Mouse (Mus musculus) heart, adult 2 months (tissue): ENCODE data around the gene Gpn2. TPM values are rescaled to one million over a fixed set of nuclear protein-coding genes. Genes with fewer than 3 reads are reported as not detected.

Source experiments
- DNase-seq, 2 experiments: peaks; one replicate each; pipeline ENCODE4 v3.0.0; 2021
- H3K27ac ChIP-seq: fragments of 200-600 bp; 2 replicates; pipeline ENCODE4 v1.8.1; 2022
- H3K27me3 ChIP-seq: fragments of 200-500 bp; 2 replicates; pipeline ENCODE4 v1.6.1; 2012; ENCODE audit warnings: mild to moderate bottlenecking, low read length, inconsistent platforms, mixed read lengths; ENCODE audit not compliant: control insufficient read depth, insufficient read depth
- H3K36me3 ChIP-seq: fragments of 200-500 bp; 2 replicates; pipeline ENCODE4 v1.6.1; 2012; ENCODE audit warnings: low read length, inconsistent platforms; ENCODE audit not compliant: control insufficient read depth, insufficient read depth
- H3K4me1 ChIP-seq: fragments of 200-500 bp; 2 replicates; pipeline ENCODE4 v1.6.1; 2011; ENCODE audit warnings: low read length; ENCODE audit not compliant: control insufficient read depth, insufficient read depth
- H3K4me3 ChIP-seq: fragments of 200-600 bp; 2 replicates; pipeline ENCODE4 v1.8.1; 2022
- H3K79me2 ChIP-seq: fragments of 200-500 bp; replicated peaks from 2 replicates; pipeline ENCODE4 v1.6.1; 2012; ENCODE audit warnings: mild to moderate bottlenecking, inconsistent platforms, low read length, moderate library complexity, mixed read lengths; ENCODE audit not compliant: control insufficient read depth, insufficient read depth
- H3K9ac ChIP-seq: fragments of 200-500 bp; 2 replicates; pipeline ENCODE4 v1.6.1; 2012; ENCODE audit warnings: low read depth, mild to moderate bottlenecking, control low read depth, inconsistent platforms, low read length, mixed read lengths
- CTCF ChIP-seq: fragments of 200-600 bp; IDR thresholded peaks from 2 replicates; pipeline ENCODE4 v1.8.1; 2022; ENCODE audit warnings: antibody characterized with exemption, mild to moderate bottlenecking, moderate library complexity
- EP300 ChIP-seq: fragments of 200-500 bp; IDR thresholded peaks from 2 replicates; pipeline ENCODE4 v1.6.1; 2011; ENCODE audit warnings: low read depth, low read length, control low read depth; ENCODE audit not compliant: insufficient read depth
- POLR2A ChIP-seq: fragments of 200-500 bp; IDR thresholded peaks from 2 replicates; pipeline ENCODE4 v1.6.1; 2011; ENCODE audit warnings: mild to moderate bottlenecking, low read depth, low read length, control low read depth; ENCODE audit not compliant: insufficient read depth
- WGBS: fragments of 180-500 bp; shearing (Covaris S2); methylation state at CpG from one replicate; pipeline ENCODE4 v1.1.7; 2018; 5-methylcytosine and 5-hydroxymethylcytosine counted together
- intact Hi-C: fragments of 180-260 bp; cut with DNase I; formaldehyde crosslinking; loops from one replicate; pipeline ENCODE4 v1.15.1; 2025
- polyA plus RNA-seq: library from polyadenylated mRNA; depleted of rRNA; stranded (reverse); fragments of >200 nt; gene quantifications from 2 replicates; pipeline ENCODE4 v1.2.3, GENCODE M21; 2012
- total RNA-seq, 2 experiments: library from RNA; stranded (reverse); gene quantifications; 2 replicates each; pipeline ENCODE4 v1.2.3; 2021

Gene Gpn2
- total and polyA plus RNA-seq, 3 experiments, result 6.8 to 12.1 (median 7.3) TPM

- 0 out of 2 replicates have a peak, but pooled peaks cover 1% of the 10 kb centered on the region for H3K4me1 ChIP-seq
- H3K4me3 ChIP-seq, result no peak overlapping the region
- no peak for DNase-seq
- no peak overlapping the region for H3K9ac ChIP-seq
- H3K36me3 ChIP-seq, result no peaks in the 10 kb centered on the region
- WGBS, result 53% methylated on average over 4 of the region's 4 CpGs
- H3K27me3 ChIP-seq, result no peaks in the 10 kb centered on the region
- H3K27ac ChIP-seq, result no peak overlapping the region
- intact Hi-C loops, result loop anchor here (5.0 kb wide), 1 partner anchor 34 kb away; no protein-coding TSS in a partner anchor
- no peaks in the 10 kb centered on the region for H3K79me2 ChIP-seq
- no peak for TF ChIP-seq POLR2A
- no peak for TF ChIP-seq EP300
- TF ChIP-seq CTCF, result no peak
These were observed 14.5 kb downstream of the Gpn2 start for GRCm38 (mm10) chr4:133598616-133599015.

DNA sequence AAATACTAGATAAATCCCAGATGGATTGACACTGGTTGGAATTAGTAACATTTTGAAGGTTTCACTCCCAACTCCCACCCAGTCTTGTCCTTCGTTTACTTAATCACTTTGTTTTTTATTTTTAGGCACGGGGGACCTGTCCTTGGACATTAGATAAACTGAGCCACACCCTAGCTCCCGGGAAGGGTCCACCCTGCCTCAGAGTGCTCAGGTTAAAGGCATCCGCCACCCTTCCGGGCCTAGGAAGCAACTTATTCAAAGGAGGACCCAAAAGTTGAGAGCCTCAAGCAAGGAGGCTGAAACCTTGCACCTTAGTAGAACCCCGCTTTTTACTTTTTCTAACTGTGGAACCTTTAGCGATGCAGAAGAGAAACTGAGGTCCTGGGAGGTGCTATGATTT lies 15.0 kb downstream of the Gpn2 start:
- Histone ChIP-seq H3K79me2 (no peaks in the 10 kb centered on the region), H3K27ac (peak overlapping the region; percentile 60), H3K4me1 (0 out of 2 replicates have a peak, but pooled peaks cover 1% of the 10 kb centered on the region), H3K36me3 (no peaks in the 10 kb centered on the region), H3K4me3 (peak overlapping the region; percentile 69), H3K9ac (peak overlapping the region; percentile 61), H3K27me3 (no peaks in the 10 kb centered on the region)
- DNase-seq, result no peak
- no peak for TF ChIP-seq CTCF
- no peak for TF ChIP-seq POLR2A
- no peak for TF ChIP-seq EP300
- intact Hi-C loops, result loop anchor here (5.0 kb wide), 1 partner anchor 33 kb away; no protein-coding TSS in a partner anchor
- WGBS, result 18% methylated on average over 7 of the region's 7 CpGs

GRCm38 (mm10) chr4:133599571-133600073 lies 15.5 kb downstream of the Gpn2 start:
- Histone ChIP-seq H3K27ac (peak overlapping the region; percentile 60), H3K9ac (peak overlapping the region; percentile 61), H3K27me3 (no peaks in the 10 kb centered on the region), H3K4me3 (peak overlapping the region; percentile 69), H3K36me3 (no peaks in the 10 kb centered on the region), H3K79me2 (no peaks in the 10 kb centered on the region), H3K4me1 (0 out of 2 replicates have a peak, but pooled peaks cover 1% of the 10 kb centered on the region)
- intact Hi-C loops, result loop anchor here (5.0 kb wide), 1 partner anchor 33 kb away; no protein-coding TSS in a partner anchor
- DNase-seq, result peak; percentile 91 to 95
- TF ChIP-seq EP300 (no peak), CTCF (peak; percentile 18; the same call in 1 of the 2 replicates)
- WGBS, result under 1% methylated on average over 50 of the region's 50 CpGs

DNA sequence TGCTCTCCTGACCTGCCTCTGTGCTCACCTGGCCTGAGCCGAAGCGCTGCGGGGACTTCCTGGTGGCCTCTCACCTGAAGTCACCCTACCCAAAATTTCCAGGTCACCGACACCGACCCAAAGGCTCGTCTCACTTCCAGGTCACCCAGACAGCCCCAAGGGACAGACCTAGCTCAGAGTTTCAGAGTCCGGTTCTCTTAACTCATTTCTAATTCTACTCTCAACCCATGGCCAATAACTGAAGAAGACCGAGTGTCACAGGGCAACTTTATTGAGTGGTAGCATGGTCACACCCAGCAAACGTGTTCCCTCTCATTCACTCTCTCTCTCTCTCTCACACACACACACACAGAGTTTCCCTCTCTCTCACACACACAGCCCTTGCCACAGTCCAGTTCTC lies 16.1 kb downstream of the Gpn2 start:
- DNase-seq, result no peak
- H3K79me2 ChIP-seq, result no peaks in the 10 kb centered on the region
- H3K4me1 ChIP-seq, result 0 out of 2 replicates have a peak, but pooled peaks cover 1% of the 10 kb centered on the region
- WGBS, result 12% methylated on average over 9 of the region's 9 CpGs
- H3K9ac ChIP-seq, result no peak overlapping the region
- no peaks in the 10 kb centered on the region for H3K27me3 ChIP-seq
- H3K4me3 ChIP-seq, result peak overlapping the region; percentile 69; the same call in 1 of the 2 replicates
- H3K27ac ChIP-seq, result no peak overlapping the region
- no peaks in the 10 kb centered on the region for H3K36me3 ChIP-seq
- TF ChIP-seq CTCF (no peak), EP300 (no peak), POLR2A (no peak)
- intact Hi-C loops, result no loop called here

DNA sequence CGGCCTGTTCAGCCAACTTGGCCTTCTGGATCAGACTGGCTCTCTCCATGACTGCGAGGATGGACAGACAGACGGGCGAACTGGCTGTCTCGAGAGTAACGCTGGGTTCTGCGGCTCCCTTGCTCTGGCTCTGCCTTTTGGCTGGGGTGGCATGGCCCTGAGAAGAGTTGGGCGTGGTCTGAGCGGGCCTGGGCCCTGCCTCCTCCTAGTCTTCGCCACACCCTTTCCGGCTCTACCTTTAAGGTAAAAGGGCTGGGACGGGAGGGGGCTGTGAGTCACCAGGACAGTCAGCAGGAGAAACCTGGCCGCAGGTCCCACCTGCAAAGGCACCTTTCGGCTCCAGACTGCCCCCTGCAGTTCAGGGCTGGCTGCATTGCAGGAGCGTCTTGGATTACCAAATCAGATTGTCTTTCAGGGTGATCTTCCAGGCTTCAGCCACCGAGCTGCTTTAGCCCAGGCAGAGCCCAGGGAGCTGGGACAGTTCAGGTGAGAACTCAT lies 17.6 kb downstream of the Gpn2 start, which contains the start of gene Sfn:
Sfn (minus strand) TSS at position 448 of the 498 bp plus-strand sequence.
- Histone ChIP-seq H3K36me3 (no peaks in the 10 kb centered on the region), H3K9ac (no peak within 1 kb of the TSS), H3K27me3 (no peaks in the 10 kb centered on the region), H3K4me1 (0 out of 2 replicates have a peak, but pooled peaks cover 1% of the 10 kb centered on the region), H3K27ac (no peak within 1 kb of the TSS), H3K4me3 (no peak within 1 kb of the TSS), H3K79me2 (no peaks in the 10 kb centered on the region)
- peak; percentile 39 to 57 for DNase-seq
- intact Hi-C loops, result no loop called here
- WGBS, result 7% methylated on average over 16 of the region's 16 CpGs
- TF ChIP-seq EP300, result no peak
- peak; percentile 71 for TF ChIP-seq CTCF

GRCm38 (mm10) chr4:133603056-133603455 lies 18.9 kb downstream of the Gpn2 start:
- intact Hi-C loops, result no loop called here
- no peaks in the 10 kb centered on the region for H3K36me3 ChIP-seq
- 0 out of 2 replicates have a peak, but pooled peaks cover 1% of the 10 kb centered on the region for H3K4me1 ChIP-seq
- H3K27ac ChIP-seq, result no peak overlapping the region
- no peaks in the 10 kb centered on the region for H3K79me2 ChIP-seq
- no peak overlapping the region for H3K4me3 ChIP-seq
- 89% methylated on average over 5 of the region's 5 CpGs for WGBS
- TF ChIP-seq CTCF (no peak), EP300 (no peak), POLR2A (no peak)
- no peak overlapping the region for H3K9ac ChIP-seq
- DNase-seq, result no peak
- H3K27me3 ChIP-seq, result no peaks in the 10 kb centered on the region
